Mouse (Mus musculus) megakaryocyte progenitor cell, adult 5-6 weeks (primary cell): ENCODE measurements around the gene Chrm2. TPM values are rescaled to one million over a fixed set of nuclear protein-coding genes. Genes with fewer than 3 reads are reported as not detected.

Experiments used
- ATAC-seq: replicated peaks from 2 replicates; pipeline ENCODE4 v1.8.0; 2016; ENCODE audit warnings: mild to moderate bottlenecking, moderate TSS enrichment, inconsistent platforms; ENCODE audit not compliant: poor library complexity
- total RNA-seq, 2 experiments: library from RNA; stranded (forward) in 1 of 2; stranded (reverse) in 1 of 2; fragments of 157-497, 149-512 nt in 1 of 2; fragments of 200-1000 nt in 1 of 2; gene quantifications; 2 replicates each; pipeline versions ENCODE4 v1.2.3 to v1.2.4; 2015 to 2017

Chrm2 gene
- total RNA-seq, 2 experiments from 2014 or later = not detected

- ATAC-seq = no peak
Measured at GRCm38 (mm10) chr6:36516508-36516907, 128.6 kb downstream of the Chrm2 start.

GRCm38 (mm10) chr6:36517242-36517641 is 129.4 kb downstream of the Chrm2 start:
- ATAC-seq = no peak

- ATAC-seq = no peak
Measured at GRCm38 (mm10) chr6:36523599-36523998, 135.7 kb downstream of the Chrm2 start.

- no peak for ATAC-seq
Measured at GRCm38 (mm10) chr6:36528509-36528908, 140.6 kb downstream of the Chrm2 start.

GRCm38 (mm10) chr6:36541247-36541646 is 153.4 kb downstream of the Chrm2 start:
- ATAC-seq = no peak

- no peak for ATAC-seq
Measured at GRCm38 (mm10) chr6:36566886-36567285, 179.0 kb downstream of the Chrm2 start.
